Mouse (Mus musculus): ENCODE results near the gene Mef2a. TPM values are rescaled to one million over a fixed set of nuclear protein-coding genes. Genes with fewer than 3 reads are reported as not detected.

The Mef2a gene
- total and polyA plus RNA-seq, 3 experiments: 9.6 to 13.4 TPM; not detected in 1

DNA sequence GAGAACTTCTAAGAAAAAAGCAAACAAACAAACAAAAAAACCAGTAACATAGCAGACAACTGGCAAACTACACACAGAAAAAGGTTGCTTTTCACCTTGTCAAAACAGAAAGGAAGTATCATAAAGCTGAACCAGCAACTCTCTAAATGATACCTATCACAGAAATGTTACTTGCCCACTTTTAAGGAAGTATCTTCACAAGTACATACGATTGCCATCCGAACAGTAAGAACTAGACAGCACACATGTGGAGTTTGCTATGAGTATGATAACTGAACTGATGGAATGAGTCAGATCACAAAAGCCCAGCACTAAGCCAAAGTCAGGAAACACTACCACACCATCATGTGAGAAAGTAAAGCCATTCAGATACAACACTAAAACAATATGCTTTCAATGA lies 64.6 kb downstream of the Mef2a start:
- peak overlapping the region in 1 of 2 experiments; percentile 26; a peak in 2 of 4 replicates for H3K4me3 ChIP-seq (ENCODE audit: control insufficient read depth in 1 of 2, insufficient read depth in 1 of 2, low read depth in 2 of 2, low read length in 2 of 2)
- H3K27me3 ChIP-seq (ENCODE audit: control insufficient read depth in 1 of 2, insufficient read depth in 2 of 2, low read length in 2 of 2): no peaks in the 10 kb centered on the region
- H3K27ac ChIP-seq (ENCODE audit: control insufficient read depth, low read depth, low read length): peak overlapping the region; percentile 47
- TF ChIP-seq MYC (IDR thresholded peaks at IDR 0.05; ENCODE audit: low read depth, low read length) (peak; percentile 84), GATA1 (IDR thresholded peaks at IDR 0.05; ENCODE audit: low read depth, low read length) (peak; percentile 54; the same call in 1 of the 2 replicates), ETS1 (IDR thresholded peaks at IDR 0.05; ENCODE audit: low read depth, low read length) (peak; percentile 56; the same call in 1 of the 2 replicates), MEF2A (IDR thresholded peaks at IDR 0.05; ENCODE audit: extremely low read depth, insufficient replicate concordance, low read depth, low read length, poor library complexity, severe bottlenecking) (no peak), KAT2A (conservative IDR thresholded peaks at IDR 0.05; ENCODE audit: low read depth, low read length) (no peak), EP300 (IDR thresholded peaks at IDR 0.05; ENCODE audit: low read depth in 1 of 2, low read length in 2 of 2) (peak in 1 of 2 experiments; percentile 45; a peak in 1 of 4 replicates), MAFK (IDR thresholded peaks at IDR 0.05; ENCODE audit: borderline replicate concordance, low read depth, low read length) (peak; percentile 72; the same call in 1 of the 2 replicates), ZMIZ1 (IDR thresholded peaks at IDR 0.05; ENCODE audit: low read depth, low read length) (no peak), NRF1 (IDR thresholded peaks at IDR 0.05; ENCODE audit: insufficient read depth, low read depth, low read length, poor library complexity, severe bottlenecking) (no peak), MAX (IDR thresholded peaks at IDR 0.05; ENCODE audit: low read length) (no peak), MXI1 (IDR thresholded peaks at IDR 0.05; ENCODE audit: low read depth, low read length) (peak; percentile 39; the same call in 1 of the 2 replicates), USF1 (IDR thresholded peaks at IDR 0.05; ENCODE audit: low read depth, low read length) (no peak), TBP (IDR thresholded peaks at IDR 0.05; ENCODE audit: low read depth, low read length) (no peak), SIN3A (IDR thresholded peaks at IDR 0.05; ENCODE audit: low read length) (peak; percentile 44; the same call in 1 of the 2 replicates), UBTF (IDR thresholded peaks at IDR 0.05; ENCODE audit: borderline replicate concordance, insufficient read depth, low read depth, low read length) (no peak), TAL1 (IDR thresholded peaks at IDR 0.05; ENCODE audit: low read length) (peak; percentile 34; the same call in 1 of the 2 replicates), ELF1 (IDR thresholded peaks at IDR 0.05; ENCODE audit: low read depth, low read length) (no peak), NELFE (IDR thresholded peaks at IDR 0.05; ENCODE audit: low read depth, low read length) (no peak)
- H3K9me3 ChIP-seq (replicated peaks; ENCODE audit: insufficient read depth, low read length): no peaks in the 10 kb centered on the region
- peak; percentile 78 for DNase-seq (ENCODE audit: low read depth, low spot score)
- peak overlapping the region; percentile 43; the same call in 1 of the 2 replicates for H3K9ac ChIP-seq (ENCODE audit: control insufficient read depth, low read depth, low read length, poor library complexity, severe bottlenecking)
- H3K36me3 ChIP-seq (ENCODE audit: control insufficient read depth in 1 of 2, insufficient read depth in 2 of 2, low read length in 2 of 2): peaks cover 0 to 22% of the 10 kb centered on the region in 2 experiments; a peak in 3 of 4 replicates
- peaks cover 5 to 17% of the 10 kb centered on the region in 2 experiments for H3K4me1 ChIP-seq (ENCODE audit: control insufficient read depth in 1 of 2, insufficient read depth in 2 of 2, low read length in 2 of 2)
- H3K79me2 ChIP-seq (ENCODE audit: control insufficient read depth, insufficient read depth, low read length, poor library complexity): no peaks in the 10 kb centered on the region; the same call in 1 of the 2 replicates

DNA sequence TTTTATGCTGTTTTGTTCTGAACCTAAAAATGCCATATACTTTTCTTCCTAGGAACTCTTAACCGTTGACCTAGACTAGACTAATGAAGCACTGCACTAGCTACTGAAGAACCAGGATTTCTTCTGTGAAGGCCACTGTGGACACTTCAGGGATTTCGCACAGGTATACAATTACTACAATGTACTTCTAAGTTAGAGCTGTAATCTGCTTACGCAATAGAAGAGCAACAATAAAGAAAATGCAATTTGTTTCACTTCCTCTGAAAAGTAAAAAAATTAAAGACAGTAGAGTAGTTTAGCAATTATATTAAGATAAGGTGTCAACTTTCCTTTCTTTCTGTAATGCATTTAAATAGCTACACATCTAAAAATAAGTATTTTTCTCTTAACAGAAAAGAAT lies 65.6 kb downstream of the Mef2a start:
- Histone ChIP-seq H3K27ac (ENCODE audit: control insufficient read depth, low read depth, low read length) (no peak overlapping the region), H3K36me3 (ENCODE audit: control insufficient read depth in 1 of 2, insufficient read depth in 2 of 2, low read length in 2 of 2) (peaks cover 0 to 18% of the 10 kb centered on the region in 2 experiments; a peak in 3 of 4 replicates), H3K4me3 (ENCODE audit: control insufficient read depth in 1 of 2, insufficient read depth in 1 of 2, low read depth in 2 of 2, low read length in 2 of 2) (no peak overlapping the region), H3K9me3 (replicated peaks; ENCODE audit: insufficient read depth, low read length) (no peaks in the 10 kb centered on the region), H3K4me1 (ENCODE audit: control insufficient read depth in 1 of 2, insufficient read depth in 2 of 2, low read length in 2 of 2) (peaks cover 3 to 14% of the 10 kb centered on the region in 2 experiments; a peak in 3 of 4 replicates), H3K27me3 (ENCODE audit: control insufficient read depth in 1 of 2, insufficient read depth in 2 of 2, low read length in 2 of 2) (no peaks in the 10 kb centered on the region), H3K79me2 (ENCODE audit: control insufficient read depth, insufficient read depth, low read length, poor library complexity) (no peaks in the 10 kb centered on the region), H3K9ac (ENCODE audit: control insufficient read depth, low read depth, low read length, poor library complexity, severe bottlenecking) (no peak overlapping the region)
- TF ChIP-seq CHD2 (IDR thresholded peaks at IDR 0.05; ENCODE audit: low read length) (no peak), MAZ (IDR thresholded peaks at IDR 0.05; ENCODE audit: low read depth, low read length) (no peak), TCF12 (IDR thresholded peaks at IDR 0.05; ENCODE audit: low read depth, low read length) (no peak), MYC (IDR thresholded peaks at IDR 0.05; ENCODE audit: low read depth, low read length) (no peak), ZNF384 (IDR thresholded peaks at IDR 0.05; ENCODE audit: low read depth, low read length) (no peak)
- no peak for DNase-seq (ENCODE audit: low read depth, low spot score)

Measured in MEL (cell line).